Mouse (Mus musculus) C2C12 (cell line): ENCODE measurements around the gene Kcnma1. TPM values are rescaled to one million over a fixed set of nuclear protein-coding genes. Genes with fewer than 3 reads are reported as not detected.

Experiments used
- H3K27me3 ChIP-seq: one replicate; pipeline ENCODE4 v1.6.1; 2011; ENCODE audit not compliant: control insufficient read depth, insufficient read depth, insufficient read length
- H3K36me3 ChIP-seq: one replicate; pipeline ENCODE4 v1.6.1; 2011; ENCODE audit not compliant: control insufficient read depth, insufficient read depth
- H3K4me3 ChIP-seq: one replicate; pipeline ENCODE4 v1.5.1; 2011; ENCODE audit warnings: mild to moderate bottlenecking, control low read depth; ENCODE audit not compliant: poor library complexity, insufficient read depth, severe bottlenecking
- H3K79me2 ChIP-seq: one replicate; pipeline ENCODE4 v1.6.1; 2011; ENCODE audit not compliant: control insufficient read depth, insufficient read depth
- H3K79me3 ChIP-seq: one replicate; pipeline ENCODE4 v1.6.1; 2011; ENCODE audit warnings: low read depth, control low read depth
- H3ac ChIP-seq: one replicate; pipeline ENCODE3; 2011; ENCODE audit warnings: low read depth; ENCODE audit not compliant: control insufficient read depth, insufficient read length
- CEBPB ChIP-seq: IDR thresholded peaks from one replicate; pipeline ENCODE4 v1.6.1; 2011; ENCODE audit warnings: low read depth, mild to moderate bottlenecking, control low read depth, moderate library complexity
- CTCF ChIP-seq: IDR thresholded peaks from one replicate; pipeline ENCODE4 v1.5.1; 2011; ENCODE audit not compliant: control insufficient read depth, insufficient read depth, insufficient read length
- FOSL1 ChIP-seq: IDR thresholded peaks from one replicate; pipeline ENCODE4 v1.8.0; 2011; ENCODE audit warnings: mild to moderate bottlenecking, low read length; ENCODE audit not compliant: poor library complexity, insufficient read depth, severe bottlenecking
- MAX ChIP-seq: IDR thresholded peaks from one replicate; pipeline ENCODE4 v1.6.1; 2011; ENCODE audit warnings: mild to moderate bottlenecking, control low read depth
- MYOD1 ChIP-seq: IDR thresholded peaks from one replicate; pipeline ENCODE4 v1.6.1; 2011; ENCODE audit warnings: low read depth; ENCODE audit not compliant: control insufficient read depth, insufficient read length
- MYOG ChIP-seq: IDR thresholded peaks from one replicate; pipeline ENCODE4 v1.6.1; 2011; ENCODE audit not compliant: control insufficient read depth, insufficient read length; ENCODE audit errors: extremely low read depth
- USF1 ChIP-seq: IDR thresholded peaks from one replicate; pipeline ENCODE4 v1.6.1; 2011; ENCODE audit warnings: low read depth, mild to moderate bottlenecking, control low read depth, moderate library complexity
- polyA plus RNA-seq: library from polyadenylated mRNA; unstranded; fragments of >200 nt; fragmentation: generic; extraction: Trizol; gene quantifications from one replicate; pipeline ENCODE4 v1.2.1, GENCODE M21; 2012; ENCODE audit warnings: missing spikeins

The Kcnma1 gene
- polyA plus RNA-seq, 1 experiment, result not detected

- no peak overlapping the region for H3K4me3 ChIP-seq
- H3K79me3 ChIP-seq, result no peaks in the 10 kb centered on the region
- H3K79me2 ChIP-seq, result no peaks in the 10 kb centered on the region
- no peak for TF ChIP-seq USF1
- TF ChIP-seq CEBPB, result no peak
- TF ChIP-seq MYOD1, result peak; percentile 9
- TF ChIP-seq CTCF, result no peak
- no peaks in the 10 kb centered on the region for H3K36me3 ChIP-seq
- H3ac ChIP-seq, result no peak overlapping the region
- H3K27me3 ChIP-seq, result no peaks in the 10 kb centered on the region
Measured at GRCm38 (mm10) chr14:23635903-23636302, 378.4 kb downstream of the Kcnma1 start.

GRCm38 (mm10) chr14:23633011-23633595, 381.2 kb downstream of the Kcnma1 start:
- H3K27me3 ChIP-seq, result no peaks in the 10 kb centered on the region
- H3K79me2 ChIP-seq, result no peaks in the 10 kb centered on the region
- no peak overlapping the region for H3K4me3 ChIP-seq
- no peak overlapping the region for H3ac ChIP-seq
- TF ChIP-seq MAX, result no peak
- TF ChIP-seq CTCF, result no peak
- TF ChIP-seq CEBPB, result peak; percentile 100
- TF ChIP-seq FOSL1, result peak; percentile 54
- no peak for TF ChIP-seq USF1
- TF ChIP-seq MYOG, result no peak
- peak; percentile 63 for TF ChIP-seq MYOD1
- no peaks in the 10 kb centered on the region for H3K36me3 ChIP-seq
- H3K79me3 ChIP-seq, result no peaks in the 10 kb centered on the region

GRCm38 (mm10) chr14:23626925-23627324, 387.4 kb downstream of the Kcnma1 start:
- H3K79me2 ChIP-seq, result no peaks in the 10 kb centered on the region
- no peaks in the 10 kb centered on the region for H3K36me3 ChIP-seq
- no peak for TF ChIP-seq MYOG
- TF ChIP-seq MYOD1, result no peak
- no peak for TF ChIP-seq FOSL1
- TF ChIP-seq CTCF, result no peak
- TF ChIP-seq MAX, result no peak
- no peak for TF ChIP-seq CEBPB
- TF ChIP-seq USF1, result no peak
- no peaks in the 10 kb centered on the region for H3K27me3 ChIP-seq
- H3K4me3 ChIP-seq, result no peak overlapping the region
- H3K79me3 ChIP-seq, result no peaks in the 10 kb centered on the region
- H3ac ChIP-seq, result no peak overlapping the region

- TF ChIP-seq FOSL1, result no peak
- no peak for TF ChIP-seq MYOD1
- no peak for TF ChIP-seq MAX
- no peak for TF ChIP-seq MYOG
- no peak for TF ChIP-seq CEBPB
- TF ChIP-seq CTCF, result no peak
- TF ChIP-seq USF1, result no peak
- Histone ChIP-seq H3K79me2 (no peaks in the 10 kb centered on the region), H3ac (no peak overlapping the region), H3K79me3 (no peaks in the 10 kb centered on the region), H3K36me3 (no peaks in the 10 kb centered on the region), H3K27me3 (no peaks in the 10 kb centered on the region), H3K4me3 (no peak overlapping the region)
Measured at GRCm38 (mm10) chr14:23626114-23626513, 388.2 kb downstream of the Kcnma1 start.

- Histone ChIP-seq H3K4me3 (no peak overlapping the region), H3K27me3 (no peaks in the 10 kb centered on the region), H3K36me3 (no peaks in the 10 kb centered on the region), H3K79me3 (no peaks in the 10 kb centered on the region), H3K79me2 (no peaks in the 10 kb centered on the region), H3ac (no peak overlapping the region)
- TF ChIP-seq CEBPB (no peak), USF1 (no peak), FOSL1 (no peak), CTCF (no peak), MAX (no peak), MYOG (no peak), MYOD1 (no peak)
Measured at GRCm38 (mm10) chr14:23625436-23625835, 388.9 kb downstream of the Kcnma1 start.

- H3K36me3 ChIP-seq, result no peaks in the 10 kb centered on the region
- no peak for TF ChIP-seq MYOD1
- TF ChIP-seq CEBPB, result no peak
- no peak for TF ChIP-seq MYOG
- no peak for TF ChIP-seq MAX
- TF ChIP-seq USF1, result no peak
- no peaks in the 10 kb centered on the region for H3K79me3 ChIP-seq
- no peak overlapping the region for H3K4me3 ChIP-seq
- no peaks in the 10 kb centered on the region for H3K79me2 ChIP-seq
- H3K27me3 ChIP-seq, result no peaks in the 10 kb centered on the region
- no peak overlapping the region for H3ac ChIP-seq
Measured at GRCm38 (mm10) chr14:23624455-23624854, 389.8 kb downstream of the Kcnma1 start.

- TF ChIP-seq CTCF (no peak), CEBPB (no peak), MAX (no peak), FOSL1 (no peak), MYOD1 (no peak)
- no peaks in the 10 kb centered on the region for H3K36me3 ChIP-seq
Measured at GRCm38 (mm10) chr14:23620685-23621084, 393.6 kb downstream of the Kcnma1 start.

More at GRCm38 (mm10) chr14:23620685-23621084, 393.6 kb downstream of the Kcnma1 start:
- H3K27me3 ChIP-seq, result no peaks in the 10 kb centered on the region
- H3K79me2 ChIP-seq, result no peaks in the 10 kb centered on the region
- H3K79me3 ChIP-seq, result no peaks in the 10 kb centered on the region
- H3ac ChIP-seq, result no peak overlapping the region
- H3K4me3 ChIP-seq, result no peak overlapping the region
